Mouse (Mus musculus): ENCODE data around the gene Enthd1.

DNA sequence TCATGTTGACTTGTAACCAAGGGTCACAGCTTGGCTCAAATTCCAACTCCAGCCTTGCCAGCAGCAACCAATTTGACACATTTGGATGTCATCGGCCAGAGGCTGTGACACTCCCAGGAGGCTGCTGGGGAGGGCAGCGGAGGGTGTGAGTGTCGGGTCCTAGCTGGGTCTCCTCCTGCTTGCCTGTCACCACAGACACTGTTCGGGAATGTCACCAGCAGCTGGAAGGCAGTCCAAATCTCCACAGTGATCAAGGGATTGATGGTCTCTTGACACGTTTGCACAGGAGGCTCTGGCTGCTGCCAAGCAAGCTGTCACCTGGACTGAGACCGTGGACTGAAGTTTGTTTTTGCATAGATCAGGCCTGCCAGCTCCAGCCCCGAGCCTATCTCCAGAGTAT is 154.3 kb downstream of the Enthd1 start:
- TF ChIP-seq CTCF (IDR thresholded peaks at IDR 0.05; ENCODE audit: low read depth): no peak
- no peak for TF ChIP-seq EP300 (IDR thresholded peaks at IDR 0.05; ENCODE audit: low read depth)

Measured in liver, embryonic 14.5 days (tissue).